Mouse (Mus musculus) embryo, embryonic 10.5 days (tissue): ENCODE measurements at regions not wholly inside any gene's neighbourhood (a gene's known extent, or its start where the extent isn't known, plus 50 kb on each side); places are given as distances from the start of the nearest gene placed in this dataset.

Experiments
- DNase-seq: peaks from one replicate; pipeline ENCODE4 v3.0.0-alpha.2; 2015; ENCODE audit warnings: low spot score

GRCm38 (mm10) chr11:6785471-6785870 is 52.0 kb downstream of the Gm11983 start:
- DNase-seq = no peak

DNA sequence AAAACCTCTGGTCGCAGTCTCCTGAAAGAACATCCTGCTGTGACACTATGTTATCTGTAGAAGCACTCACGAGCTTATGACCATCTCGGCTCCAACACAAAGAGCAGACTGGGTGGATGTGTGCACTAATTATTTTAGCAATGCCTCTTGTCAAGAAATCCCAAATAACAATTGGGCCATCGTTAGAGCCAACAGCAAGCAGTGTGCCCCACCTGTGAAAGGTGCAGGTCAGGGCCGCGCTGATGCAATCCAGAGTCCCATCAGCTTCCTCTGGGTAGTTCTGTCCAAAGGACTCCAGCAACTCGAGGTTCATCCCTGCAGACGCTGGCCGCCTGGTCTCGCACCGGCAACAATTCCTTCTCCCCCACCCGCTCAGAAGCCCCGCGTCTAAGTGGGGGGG is 54.6 kb downstream of the Gm11983 start:
- no peak for DNase-seq

DNA sequence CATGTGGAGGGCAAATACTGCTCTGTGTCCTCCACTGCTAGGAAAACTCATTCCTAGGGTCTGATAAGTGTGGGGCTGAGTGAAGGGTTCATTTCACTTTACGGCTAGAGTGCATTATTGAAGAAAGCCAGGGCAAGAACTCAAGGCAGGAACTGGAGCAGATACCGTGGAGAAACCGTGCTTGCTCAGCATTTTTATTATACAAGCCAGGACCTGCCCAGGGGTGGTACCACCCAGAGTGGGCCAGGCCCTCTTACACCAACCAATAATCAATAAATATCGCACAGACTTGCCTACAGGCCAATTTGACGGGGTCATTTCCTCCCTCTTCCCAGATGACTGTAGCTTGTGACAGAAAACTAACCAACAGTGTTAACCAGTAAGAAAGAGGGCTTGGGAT is 57.7 kb downstream of the Gm11983 start:
- no peak for DNase-seq

GRCm38 (mm10) chr11:6778596-6779360 is 58.7 kb downstream of the Gm11983 start:
- DNase-seq = no peak

GRCm38 (mm10) chr11:6777566-6777965 is 59.9 kb downstream of the Gm11983 start:
- no peak for DNase-seq

- DNase-seq = no peak
These were observed 62.8 kb downstream of the Gm11983 start for GRCm38 (mm10) chr11:6774656-6775055.

- DNase-seq = no peak
These were observed 63.5 kb downstream of the Gm11983 start for GRCm38 (mm10) chr11:6773951-6774350.

DNA sequence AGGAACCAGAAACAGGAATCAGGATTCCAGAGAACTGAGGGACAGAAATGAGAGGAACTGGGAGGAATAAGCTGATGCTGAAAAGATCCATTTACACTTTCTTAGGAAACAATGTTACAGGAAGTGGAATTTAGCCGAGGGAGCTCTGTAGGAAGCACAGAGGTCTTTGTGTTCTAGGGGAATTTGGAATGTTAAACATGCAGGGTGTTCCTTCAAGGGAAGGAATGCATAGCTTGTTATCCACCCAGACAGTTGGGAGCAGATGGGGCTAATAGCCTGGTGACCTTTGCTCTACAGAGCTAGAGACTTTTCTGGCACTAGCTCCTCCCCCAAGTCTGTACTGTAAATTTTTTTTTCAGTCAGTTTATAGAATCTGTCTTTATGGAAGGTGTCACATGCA is 64.1 kb downstream of the Gm11983 start:
- DNase-seq = peak; percentile 40

GRCm38 (mm10) chr11:6769437-6769765 is 68.1 kb downstream of the Gm11983 start:
- DNase-seq = no peak

DNA sequence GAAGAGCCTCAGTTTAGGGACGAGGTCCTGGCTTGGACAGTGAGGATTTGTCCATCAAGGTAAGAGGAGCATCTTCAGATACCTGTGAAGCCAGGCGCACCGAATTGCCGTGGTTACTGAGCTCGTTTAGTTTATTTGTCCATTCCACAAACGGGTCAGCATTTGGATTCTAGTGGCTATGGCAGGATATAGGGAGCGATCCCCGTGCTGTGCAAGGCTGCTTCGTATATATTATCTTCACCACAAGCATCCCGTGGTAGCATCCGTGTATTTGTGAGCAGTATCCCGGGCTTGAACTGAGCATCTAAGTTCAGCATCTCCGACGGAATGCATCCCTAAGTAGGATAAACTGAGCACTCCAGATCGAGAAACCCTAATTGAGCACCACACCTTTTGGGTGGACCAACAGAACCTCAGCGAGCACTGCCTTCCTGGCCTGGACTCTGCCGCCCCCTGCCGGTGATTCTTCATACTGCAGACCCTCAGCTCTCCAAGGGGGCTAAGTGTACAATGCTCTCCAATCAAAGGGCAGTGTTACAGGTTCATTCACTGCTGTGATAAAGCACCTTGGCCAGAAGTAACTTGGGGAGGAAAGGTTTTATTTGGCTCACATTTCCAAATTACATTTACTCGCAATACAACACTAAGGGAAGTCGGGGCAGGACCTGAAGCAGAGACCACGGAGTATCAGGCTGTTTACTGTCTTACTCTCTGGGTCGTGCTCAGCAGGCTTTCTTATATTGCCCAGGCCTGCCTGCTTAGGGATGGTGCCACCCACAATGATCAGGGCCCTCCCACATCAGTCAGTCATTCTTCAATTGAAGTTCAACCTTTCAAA is 68.6 kb downstream of the Gm11983 start:
- DNase-seq = peak; percentile 82

GRCm38 (mm10) chr11:6766725-6767124 is 70.7 kb downstream of the Gm11983 start:
- no peak for DNase-seq

DNA sequence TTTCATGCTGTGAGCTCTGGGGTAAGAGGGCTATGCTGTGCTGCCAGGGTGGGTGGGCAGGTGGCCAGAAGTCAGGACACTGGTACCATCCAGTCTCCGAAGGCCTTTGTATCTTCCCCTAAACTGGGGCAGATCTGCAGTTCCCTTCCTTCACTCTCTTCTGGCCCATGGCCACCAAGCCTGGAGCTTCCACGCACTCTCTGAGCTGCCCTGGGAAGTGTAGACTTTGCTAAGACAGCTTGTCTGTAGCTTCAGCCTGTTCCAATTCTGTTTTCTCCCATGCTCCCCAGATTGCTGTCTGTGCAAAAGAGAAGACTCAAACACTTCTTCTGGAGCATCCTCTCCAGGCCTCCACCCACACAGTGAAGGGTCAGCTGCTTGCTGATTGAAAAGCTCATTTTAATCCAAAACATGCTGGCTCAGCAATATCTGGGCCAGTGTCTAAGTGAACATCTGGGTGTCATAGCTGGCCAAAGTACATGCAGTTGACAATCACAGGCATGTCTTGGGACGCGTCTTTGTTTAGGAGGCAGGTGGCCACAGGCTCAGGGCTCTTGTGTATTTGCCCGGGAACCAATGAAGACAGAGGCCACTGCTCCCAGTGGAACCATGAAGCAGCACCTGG is 72.0 kb downstream of the Gm11983 start:
- no peak for DNase-seq

DNA sequence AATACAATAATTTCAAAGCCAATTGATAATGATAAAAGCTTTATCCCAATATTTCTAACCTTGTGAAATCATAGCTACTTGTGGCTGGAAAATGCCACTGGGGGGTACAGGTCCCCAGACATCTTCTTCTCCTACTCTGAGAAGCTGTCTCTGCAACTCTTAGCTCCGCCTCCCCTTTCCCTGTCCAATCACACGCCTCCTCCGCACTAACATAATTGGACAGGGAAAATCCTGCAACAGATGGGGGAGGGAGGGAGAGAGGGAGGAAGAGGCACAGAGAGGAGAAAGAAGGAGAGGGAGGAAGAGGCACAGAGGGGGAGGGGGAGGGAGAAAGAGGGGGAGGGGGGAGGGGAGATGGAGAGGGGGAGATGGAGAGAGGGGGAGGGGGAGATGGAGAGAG is 73.3 kb downstream of the Gm11983 start:
- DNase-seq = no peak

DNA sequence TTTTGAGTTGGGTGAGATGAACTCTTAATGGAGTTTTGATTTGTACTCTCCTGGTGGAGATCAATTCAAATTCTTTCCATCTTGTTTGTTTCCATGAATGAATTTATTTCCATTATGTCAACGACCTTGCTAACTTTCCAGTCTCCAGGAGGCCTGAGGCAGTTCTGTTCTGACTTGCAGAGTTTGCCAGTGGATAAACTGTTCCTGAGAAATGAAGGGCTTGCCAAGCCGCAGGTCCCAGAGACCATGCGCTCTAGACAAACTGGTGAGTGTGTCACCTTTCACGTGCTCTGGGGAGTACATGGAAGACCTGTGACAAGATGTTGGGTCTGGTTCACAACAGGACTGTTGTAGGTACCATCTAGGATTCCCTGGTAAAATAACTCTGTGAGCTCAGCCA is 74.5 kb downstream of the Gm11983 start:
- no peak for DNase-seq

GRCm38 (mm10) chr11:6761876-6762628 is 75.4 kb downstream of the Gm11983 start:
- DNase-seq = no peak

DNA sequence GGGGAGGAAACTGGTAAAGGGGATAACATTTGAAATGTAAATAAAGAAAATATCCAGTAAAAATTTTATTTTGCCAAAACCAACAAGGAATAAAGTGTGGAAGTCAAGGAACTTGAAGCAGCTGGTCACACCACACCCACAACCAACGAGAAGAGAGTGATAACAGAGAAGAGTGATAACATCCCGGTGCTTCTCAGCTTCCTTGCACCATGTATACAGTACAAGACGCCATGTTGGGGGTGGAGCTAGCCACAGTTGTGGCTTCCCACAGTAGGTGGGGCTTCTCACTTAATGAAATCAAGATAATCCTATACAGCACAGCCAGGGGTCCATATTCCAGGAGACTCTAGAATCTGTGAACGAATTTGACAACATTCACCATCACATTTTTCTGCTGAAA is 77.9 kb downstream of the Gm11983 start:
- no peak for DNase-seq

DNA sequence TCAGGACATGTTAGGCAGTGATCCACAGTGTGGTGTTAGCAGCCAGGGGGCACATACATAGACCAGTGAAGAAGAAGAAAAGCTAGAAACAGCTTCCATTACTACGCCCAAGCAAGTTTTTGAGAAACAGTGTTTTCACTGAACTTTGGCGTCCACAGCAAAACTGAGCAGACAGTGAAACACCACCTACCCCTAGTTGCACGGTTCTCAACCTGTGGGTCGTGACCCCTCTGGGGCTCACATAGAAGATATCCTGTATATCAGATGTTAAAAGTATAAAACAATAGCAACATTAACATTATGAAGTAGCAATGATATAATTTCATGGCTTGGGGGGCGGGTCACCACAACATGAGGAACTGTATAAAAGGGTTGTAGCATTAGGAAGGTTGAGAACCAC is 81.1 kb downstream of the Ramp3 start:
- no peak for DNase-seq

GRCm38 (mm10) chr11:6738581-6738980 is 80.3 kb downstream of the Ramp3 start:
- DNase-seq = no peak

DNA sequence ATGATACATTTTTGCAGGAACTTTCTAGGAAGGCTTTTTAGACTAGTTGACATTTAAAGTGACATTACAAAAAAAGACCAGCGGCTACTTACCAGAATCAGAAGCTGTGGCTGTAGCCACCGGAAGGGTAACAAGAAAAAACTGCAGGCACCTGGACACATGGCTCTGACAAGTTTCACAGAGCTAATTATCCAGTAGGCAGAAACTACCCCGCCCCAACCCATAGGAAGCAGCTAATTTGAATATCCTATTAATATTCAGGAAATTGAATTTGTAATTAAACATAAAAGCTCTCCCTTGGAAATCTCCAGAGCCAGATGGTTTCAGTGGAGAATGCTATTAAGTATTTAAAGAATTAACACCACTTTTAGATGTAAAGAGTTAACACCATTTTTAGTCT is 79.8 kb downstream of the Ramp3 start:
- no peak for DNase-seq

- DNase-seq = no peak
These were observed 76.6 kb downstream of the Ramp3 start for GRCm38 (mm10) chr11:6734746-6735430.

DNA sequence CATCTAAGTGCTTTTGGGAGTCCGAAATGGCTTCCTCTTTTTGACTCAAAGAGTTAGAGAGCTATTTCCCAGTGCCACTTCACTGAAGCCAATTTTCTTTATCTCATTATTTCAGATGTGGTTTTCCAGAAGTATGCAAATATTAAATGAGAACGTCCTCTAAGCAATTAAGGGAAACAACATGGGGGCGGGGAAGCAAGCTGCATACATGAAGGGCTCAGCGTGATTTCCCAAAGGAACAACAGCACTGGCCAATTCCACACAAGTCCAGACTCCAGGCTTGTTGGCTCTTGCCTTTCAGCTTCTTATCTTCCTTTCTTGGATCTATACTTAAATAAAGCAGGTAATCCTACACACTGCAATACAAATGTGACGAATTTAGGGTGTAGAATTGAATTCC is 73.2 kb downstream of the Ramp3 start:
- DNase-seq = no peak
